Mouse (Mus musculus) embryonic fibroblast, embryonic 13.5 days (primary cell): ENCODE results near the gene Htra3.

Experiments
- CTCF ChIP-seq: IDR thresholded peaks from 2 replicates; pipeline ENCODE4 v1.5.1; 2011; ENCODE audit warnings: mild to moderate bottlenecking, control low read depth, low read length, moderate library complexity, borderline replicate concordance; ENCODE audit not compliant: insufficient read depth
- POLR2A ChIP-seq: IDR thresholded peaks from 2 replicates; pipeline ENCODE4 v1.6.1; 2011; ENCODE audit warnings: low read depth, mild to moderate bottlenecking, control low read depth, low read length, moderate library complexity

- TF ChIP-seq CTCF, result no peak
- TF ChIP-seq POLR2A, result no peak
Observed at GRCm38 (mm10) chr5:35717946-35718345, 38.4 kb upstream of the Htra3 start.
